30 mouse cellular contexts compared by ENCODE assay signal in genomic region chr7:122665311-122666049, GRCm38 (mm10). TPM values are rescaled to one million over a fixed set of nuclear protein-coding genes. Genes with fewer than 3 reads are reported as not detected.
DNase-seq lines count a peak whose midpoint lies in the region; ATAC-seq and TF ChIP-seq lines count a peak whose summit lies in the region.
"Had no signal": no experiment of that assay in that cellular context is flagged by ENCODE, and none has a peak within 500 bp of the region (broad histone marks: within the 10 kb centered on the region; RNA-seq: fewer than 3 reads in every experiment).

No protein-coding gene starts in this region.

- no peak overlapping the region for H3K4me2 ChIP-seq in lung, embryonic 14.5 days
- no peak overlapping the region for H3K4me2 ChIP-seq in lung, postnatal 0 days (replicated peaks; ENCODE audit: low read depth, low read length)
- H3K4me2 ChIP-seq: embryonic facial prominence, embryonic 15.5 days; heart, embryonic 12.5 days; heart, embryonic 15.5 days; hindbrain, embryonic 13.5 days had no signal

- DNase-seq in lung, embryonic 14.5 days = peak; percentile 76
- no peak for DNase-seq in lung, postnatal 14 days
- DNase-seq in lung, postnatal 0 days (ENCODE audit: low spot score) = peak; percentile 4
- DNase-seq in lung, adult 2 months = no peak
- peak; percentile 56 for DNase-seq in 3T3-L1 (ENCODE audit: low read depth, low spot score)
- peak; percentile 2 for DNase-seq in NIH3T3 (ENCODE audit: low read depth)
- no peak for DNase-seq in neural tube, embryonic 10.5 days (ENCODE audit: extremely low spot score, low spot score)
- DNase-seq: adrenal gland, adult 8-10 months; adrenal gland, postnatal 25 days; cerebellum, adult 11-12 months; cerebellum, adult 8-10 months; cerebellum, postnatal 10 days; cerebellum, postnatal 36 days; embryo, embryonic 11 days; forebrain, postnatal 0 days; gastrocnemius, adult 2 months; gastrocnemius, postnatal 14 days; heart, adult 11 months; heart, postnatal 10 days; heart, postnatal 36 days had no signal

- H3K27ac ChIP-seq in lung, embryonic 14.5 days (ENCODE audit: low read depth) = no peak overlapping the region
- H3K27ac ChIP-seq in lung, postnatal 0 days (ENCODE audit: low read length) = no peak overlapping the region
- H3K27ac ChIP-seq: embryonic facial prominence, embryonic 15.5 days; gastrocnemius, adult 2 months; heart, embryonic 15.5 days; hindbrain, embryonic 10.5 days; hindbrain, embryonic 13.5 days had no signal

- TF ChIP-seq POLR2A in lung, adult 2 months (IDR thresholded peaks at IDR 0.05; ENCODE audit: borderline replicate concordance, extremely low read depth, low read depth, low read length) = no peak

- no peak for TF ChIP-seq EP300 in lung, postnatal 0 days (IDR thresholded peaks at IDR 0.05)

- H3K4me3 ChIP-seq in lung, embryonic 14.5 days (ENCODE audit: low read depth, low read length) = no peak overlapping the region
- H3K4me3 ChIP-seq in lung, postnatal 0 days (ENCODE audit: low read depth, low read length) = no peak overlapping the region
- H3K4me3 ChIP-seq in lung, adult 2 months (replicated peaks; ENCODE audit: extremely low read depth, low read depth, low read length) = no peak overlapping the region
- H3K4me3 ChIP-seq: embryonic facial prominence, embryonic 15.5 days; gastrocnemius, adult 2 months; heart, embryonic 12.5 days; heart, embryonic 15.5 days; hindbrain, embryonic 10.5 days; hindbrain, embryonic 13.5 days had no signal

- no peaks in the 10 kb centered on the region for H3K4me1 ChIP-seq in lung, embryonic 14.5 days (ENCODE audit: insufficient read depth)
- no peaks in the 10 kb centered on the region for H3K4me1 ChIP-seq in lung, postnatal 0 days (ENCODE audit: insufficient read depth, low read depth, low read length)
- no peaks in the 10 kb centered on the region; the same call in 1 of the 2 replicates for H3K4me1 ChIP-seq in lung, adult 2 months (ENCODE audit: control insufficient read depth, insufficient read depth, low read length)
- H3K4me1 ChIP-seq: embryonic facial prominence, embryonic 15.5 days had no signal

- H3K27me3 ChIP-seq in lung, embryonic 14.5 days (ENCODE audit: insufficient read depth, low read length) = no peaks in the 10 kb centered on the region
- H3K27me3 ChIP-seq in lung, postnatal 0 days (replicated peaks; ENCODE audit: insufficient read depth, low read length) = no peaks in the 10 kb centered on the region
- H3K27me3 ChIP-seq: embryonic facial prominence, embryonic 15.5 days; heart, embryonic 12.5 days had no signal

- H3K9me3 ChIP-seq in lung, embryonic 14.5 days (ENCODE audit: low read depth, low read length) = no peaks in the 10 kb centered on the region
- H3K9me3 ChIP-seq in lung, postnatal 0 days (ENCODE audit: low read length) = no peaks in the 10 kb centered on the region
- H3K9me3 ChIP-seq: embryonic facial prominence, embryonic 15.5 days; heart, embryonic 15.5 days; hindbrain, embryonic 10.5 days; hindbrain, embryonic 13.5 days had no signal

- 26% methylated on average over 7 of the region's 7 CpGs for WGBS in lung, embryonic 14.5 days
- WGBS in lung, postnatal 0 days = 23% methylated on average over 7 of the region's 7 CpGs
- 33% methylated on average over 7 of the region's 7 CpGs for WGBS in lung, adult 2 months

- H3K36me3 ChIP-seq in lung, embryonic 14.5 days (ENCODE audit: insufficient read depth) = no peaks in the 10 kb centered on the region
- H3K36me3 ChIP-seq in lung, postnatal 0 days (ENCODE audit: insufficient read depth, low read length) = no peaks in the 10 kb centered on the region
- H3K36me3 ChIP-seq: embryonic facial prominence, embryonic 15.5 days; heart, embryonic 12.5 days; heart, embryonic 15.5 days; hindbrain, embryonic 10.5 days; hindbrain, embryonic 13.5 days had no signal

- ATAC-seq in lung, embryonic 14.5 days (ENCODE audit: insufficient read depth) = peak; percentile 82
- no peak for ATAC-seq in lung, postnatal 0 days
- ATAC-seq: activated CD4-positive, CD25-positive, alpha-beta regulatory T cell, adult 4 months; CD4-positive, CD25-positive, alpha-beta regulatory T cell, adult 4 months; forebrain, embryonic 14.5 days; forebrain, postnatal 0 days; hindbrain, embryonic 16.5 days had no signal

- no peak overlapping the region for H3K9ac ChIP-seq in lung, embryonic 14.5 days
- H3K9ac ChIP-seq in lung, postnatal 0 days (replicated peaks; ENCODE audit: low read depth) = no peak overlapping the region
- H3K9ac ChIP-seq: embryonic facial prominence, embryonic 15.5 days; forebrain, postnatal 0 days; heart, embryonic 12.5 days; heart, embryonic 15.5 days; hindbrain, embryonic 13.5 days had no signal

- no peak for TF ChIP-seq CTCF in lung, embryonic 14.5 days (IDR thresholded peaks at IDR 0.05; ENCODE audit: low read depth)
- TF ChIP-seq CTCF in lung, postnatal 0 days (IDR thresholded peaks at IDR 0.05) = no peak
- TF ChIP-seq CTCF in lung, adult 2 months (IDR thresholded peaks at IDR 0.05; ENCODE audit: insufficient read depth, low read length) = no peak

RNA-seq across cellular contexts. Expression of gene Cacng3, which starts 4.8 kb away (rescaled TPM):
- 0.08 and 0.41 TPM in 2 replicates for polyA plus RNA-seq in lung, embryonic 14.5 days (2014; fragmentation: Nextera tagmentation; extraction: Ambion mirVana)
- polyA plus RNA-seq in lung, postnatal 0 days (2015; fragmentation: Nextera tagmentation; extraction: Ambion mirVana) = not detected in 2 replicates
- not detected in 2 replicates for polyA plus RNA-seq in lung, adult 2 months (2012; rRNA removed)
- polyA plus RNA-seq: activated CD4-positive, CD25-positive, alpha-beta regulatory T cell, adult 4 months; C2C12; CD4-positive, CD25-positive, alpha-beta regulatory T cell, adult 4 months; heart, embryonic 12.5 days had no signal

Comparison
In these comparisons a context has a peak if more than half of its experiments do, and no peak if none do; other contexts are left out.
1. DNase-seq: peak in lung, embryonic 14.5 days (single experiment), lung, postnatal 0 days (single experiment), 3T3-L1 (single experiment) and NIH3T3 (single experiment); none in lung, postnatal 14 days (single experiment), lung, adult 2 months (single experiment) and neural tube, embryonic 10.5 days (single experiment).